Mouse (Mus musculus) left cerebral cortex, postnatal 14 days (tissue): ENCODE measurements around the gene Kctd13. TPM values are rescaled to one million over a fixed set of nuclear protein-coding genes. Genes with fewer than 3 reads are reported as not detected.

Source experiments
- DNase-seq, 2 experiments: peaks; one replicate each; pipeline ENCODE4 v3.0.0; 2021 to 2022; ENCODE audit warnings: low spot score in 2 of 2, mixed read lengths in 1 of 2
- intact Hi-C: fragments of 180-260 bp; cut with DNase I; formaldehyde crosslinking; loops from one replicate; pipeline ENCODE4 v1.15.1; 2025
- total RNA-seq, 2 experiments: library from RNA; stranded (reverse); gene quantifications; 2 replicates each; pipeline ENCODE4 v1.2.3; 2021

The Kctd13 gene
- total RNA-seq, 2 experiments from 2014 or later = 144 to 151 TPM

- intact Hi-C loops = loop anchor here (5.0 kb wide), 1 partner anchor 47 kb away; the partner anchor contains the start of gene Taok2
- DNase-seq = peak in 1 of 2 experiments; percentile 25
Observed at GRCm38 (mm10) chr7:126929046-126929445, 367 bp downstream of the Kctd13 start.

GRCm38 (mm10) chr7:126932652-126933051 is 4.0 kb downstream of the Kctd13 start:
- DNase-seq = no peak
- intact Hi-C loops = no loop called here

GRCm38 (mm10) chr7:126941171-126941570 is 12.5 kb downstream of the Kctd13 start:
- intact Hi-C loops = loop anchor here (5.0 kb wide), 1 partner anchor 119 kb away; no protein-coding TSS in a partner anchor

GRCm38 (mm10) chr7:126941801-126942200 is 13.1 kb downstream of the Kctd13 start:
- intact Hi-C loops = loop anchor here (5.0 kb wide), 1 partner anchor 120 kb away; no protein-coding TSS in a partner anchor
- DNase-seq = no peak

More at GRCm38 (mm10) chr7:126941171-126941570, 12.5 kb downstream of the Kctd13 start:
- DNase-seq = no peak

GRCm38 (mm10) chr7:126946530-126946929 is 17.9 kb downstream of the Kctd13 start:
- intact Hi-C loops = loop anchor here (5.0 kb wide), 1 partner anchor 71 kb away; the partner anchor contains the start of genes Pagr1a and Pagr1b
- DNase-seq = peak in 1 of 2 experiments; percentile 25

DNA sequence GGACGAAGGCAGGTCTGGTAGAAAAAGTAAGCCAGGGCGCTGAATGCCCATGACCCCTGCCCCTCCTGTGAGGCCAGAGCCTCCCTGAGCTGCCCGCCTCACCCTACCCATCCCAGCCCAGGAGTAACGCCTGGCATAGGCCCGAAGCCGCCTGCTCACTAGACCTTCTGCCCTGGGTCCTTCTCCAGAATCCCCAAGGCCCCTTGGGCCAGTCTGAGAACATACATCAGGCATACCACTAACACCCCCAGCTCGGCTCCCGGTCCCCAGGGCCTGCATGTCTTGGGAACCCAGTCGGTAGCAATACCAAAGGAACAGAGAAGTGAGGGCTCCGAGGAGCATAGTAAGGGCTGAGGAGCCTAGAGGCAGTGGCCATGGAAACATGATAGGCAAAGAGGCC is 19.9 kb downstream of the Kctd13 start:
- DNase-seq = no peak
- intact Hi-C loops = loop anchor here (5.0 kb wide), 1 partner anchor 69 kb away; the partner anchor contains the start of genes Pagr1a and Pagr1b

DNA sequence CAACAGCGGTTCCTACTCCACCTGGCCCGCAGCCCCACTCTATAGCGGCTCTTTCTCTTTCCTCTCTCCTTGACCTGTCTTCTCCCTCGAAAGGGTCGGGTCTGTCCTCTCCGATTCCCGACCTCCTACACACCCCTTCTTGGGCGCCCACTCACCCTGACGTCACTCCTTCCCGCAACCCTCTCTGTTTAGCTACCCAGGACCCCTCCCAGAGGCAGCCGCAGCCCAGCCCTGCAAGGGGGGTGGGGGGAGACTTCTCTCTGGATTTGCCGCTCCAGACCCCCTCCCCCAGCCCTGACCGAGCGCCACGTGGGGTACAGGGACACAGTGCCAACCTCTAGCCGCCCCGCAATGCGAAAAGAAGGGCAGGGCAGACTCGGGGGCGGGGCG is 20.7 kb downstream of the Kctd13 start, which contains the start of gene Asphd1:
Asphd1 (minus strand) TSS at position 180 of the 390 bp plus-strand sequence.
- intact Hi-C loops = loop anchor here (5.0 kb wide), 1 partner anchor 68 kb away; the partner anchor contains the start of genes Pagr1a and Pagr1b
- DNase-seq = peak; percentile 69 to 77

DNA sequence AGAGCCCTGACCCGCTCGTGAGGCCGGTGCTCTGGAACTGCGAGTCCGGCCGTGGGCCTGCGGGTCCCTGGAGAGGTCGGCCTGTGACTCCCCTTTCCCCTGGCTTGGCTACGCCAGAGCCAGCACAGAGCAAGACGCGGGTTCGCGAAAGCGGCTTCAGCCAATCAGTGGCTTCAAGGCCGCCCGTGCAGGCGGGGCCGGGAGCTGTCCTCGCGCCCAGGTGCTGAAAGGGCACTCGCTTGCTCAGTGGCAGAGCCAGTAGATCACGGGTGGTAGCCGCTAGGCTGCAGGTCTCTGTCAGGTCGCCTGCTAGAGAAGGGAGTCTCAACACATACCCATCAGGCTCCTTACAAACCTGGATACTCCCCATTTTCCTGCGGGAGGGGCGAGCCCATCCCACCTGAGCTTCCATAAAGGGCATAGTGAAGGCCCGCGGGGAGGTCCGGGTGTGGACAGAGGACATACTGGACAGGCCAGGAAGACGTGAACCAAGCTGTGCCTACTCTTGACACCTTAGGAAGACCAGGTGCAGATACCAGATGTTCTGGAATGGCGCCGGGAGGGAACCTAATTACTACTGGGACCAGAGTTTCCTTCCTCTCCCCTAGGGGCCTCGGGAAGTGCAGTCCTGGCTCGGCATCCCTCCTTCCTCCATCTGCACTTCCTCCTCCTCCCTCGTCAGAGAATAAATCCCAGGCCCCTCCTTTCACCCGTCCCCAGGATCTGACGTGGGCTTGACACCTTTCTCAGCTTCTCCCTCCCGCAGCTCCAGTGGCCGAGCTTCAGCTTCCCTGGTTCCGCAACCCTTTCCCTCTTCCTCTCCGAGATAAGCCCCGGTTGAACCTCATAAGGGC is 21.3 kb downstream of the Kctd13 start, which contains the start of gene Sez6l2:
Sez6l2 (plus strand) TSS at position 771 of the 854 bp plus-strand sequence.
- DNase-seq = peak; percentile 82 to 85
- intact Hi-C loops = loop anchor here (5.0 kb wide), 2 partner anchors 67 to 68 kb away; partner anchors contain the start of genes Pagr1a, Pagr1b and Taok2

- intact Hi-C loops = loop anchor here (5.0 kb wide), 1 partner anchor 69 kb away; the partner anchor contains the start of gene Taok2
- peak; percentile 46 to 57 for DNase-seq
Observed at GRCm38 (mm10) chr7:126950647-126951615, 22.3 kb downstream of the Kctd13 start.

DNA sequence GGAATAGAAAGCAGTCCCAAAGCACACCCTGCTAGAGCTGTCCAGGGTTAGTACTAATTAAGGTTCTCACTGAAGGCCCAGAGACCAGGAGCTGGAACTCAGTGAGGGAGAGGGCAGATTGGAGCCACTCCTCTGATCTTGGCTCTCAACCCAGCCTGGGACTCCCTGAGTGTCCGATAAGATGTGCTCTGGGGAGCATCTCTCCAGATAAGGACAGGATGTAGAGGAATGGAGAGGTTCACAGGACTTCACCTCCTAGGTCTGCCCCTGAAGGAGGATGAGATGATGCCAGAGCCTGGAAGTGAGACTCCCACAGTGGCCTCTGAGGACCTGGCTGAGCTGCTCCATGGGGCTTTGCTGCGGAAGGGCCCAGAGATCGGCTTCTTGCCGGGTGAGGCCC is 23.1 kb downstream of the Kctd13 start:
- intact Hi-C loops = loop anchor here (5.0 kb wide), 1 partner anchor 69 kb away; the partner anchor contains the start of gene Taok2
- DNase-seq = no peak

GRCm38 (mm10) chr7:126952646-126953045 is 24.0 kb downstream of the Kctd13 start:
- no peak for DNase-seq
- intact Hi-C loops = loop anchor here (5.0 kb wide), 1 partner anchor 70 kb away; the partner anchor contains the start of gene Taok2

DNA sequence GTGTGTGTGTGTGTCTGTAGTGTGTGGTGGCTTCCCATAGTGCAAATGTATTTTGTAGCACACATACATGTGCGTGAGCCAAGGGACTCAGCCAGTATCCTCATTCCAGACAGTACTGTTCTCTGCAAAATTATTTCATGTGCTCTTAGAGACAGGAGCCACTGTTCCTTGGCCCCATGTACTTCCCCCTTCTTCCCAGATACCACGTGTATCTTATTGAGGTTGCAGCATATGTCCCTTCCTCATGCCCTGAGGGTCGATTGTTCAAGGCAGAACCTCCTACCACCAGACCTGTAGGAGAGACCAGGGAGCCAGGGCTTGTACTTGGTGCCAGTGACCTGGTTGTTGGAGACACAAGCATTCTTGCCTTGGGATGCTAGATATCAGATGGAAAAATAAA is 26.4 kb downstream of the Kctd13 start:
- DNase-seq = no peak
- intact Hi-C loops = no loop called here

- intact Hi-C loops = no loop called here
- DNase-seq = no peak
Observed at GRCm38 (mm10) chr7:126959780-126960179, 31.1 kb downstream of the Kctd13 start.

GRCm38 (mm10) chr7:126961095-126961494 is 32.4 kb downstream of the Kctd13 start:
- no peak for DNase-seq
- intact Hi-C loops = no loop called here

DNA sequence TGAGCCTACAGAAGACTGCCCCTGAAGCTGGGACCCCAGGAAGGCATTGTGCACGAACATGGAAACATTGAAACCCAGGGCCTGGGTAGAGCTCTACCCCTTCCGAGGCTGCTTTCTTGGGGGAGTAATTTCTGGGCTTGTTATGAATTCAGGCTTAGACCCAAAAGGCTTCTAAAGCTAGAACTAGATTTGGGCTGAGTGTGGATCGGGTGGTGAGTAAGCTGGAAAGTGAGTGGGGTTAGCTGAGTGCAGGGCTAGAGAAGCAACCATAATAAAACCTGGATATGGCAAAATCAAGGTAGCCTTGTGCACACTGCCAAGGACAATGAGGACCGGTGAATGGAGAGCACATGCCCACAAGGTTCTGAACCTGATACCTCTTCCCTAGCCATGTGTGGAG is 33.3 kb downstream of the Kctd13 start:
- no peak for DNase-seq
- intact Hi-C loops = no loop called here

DNA sequence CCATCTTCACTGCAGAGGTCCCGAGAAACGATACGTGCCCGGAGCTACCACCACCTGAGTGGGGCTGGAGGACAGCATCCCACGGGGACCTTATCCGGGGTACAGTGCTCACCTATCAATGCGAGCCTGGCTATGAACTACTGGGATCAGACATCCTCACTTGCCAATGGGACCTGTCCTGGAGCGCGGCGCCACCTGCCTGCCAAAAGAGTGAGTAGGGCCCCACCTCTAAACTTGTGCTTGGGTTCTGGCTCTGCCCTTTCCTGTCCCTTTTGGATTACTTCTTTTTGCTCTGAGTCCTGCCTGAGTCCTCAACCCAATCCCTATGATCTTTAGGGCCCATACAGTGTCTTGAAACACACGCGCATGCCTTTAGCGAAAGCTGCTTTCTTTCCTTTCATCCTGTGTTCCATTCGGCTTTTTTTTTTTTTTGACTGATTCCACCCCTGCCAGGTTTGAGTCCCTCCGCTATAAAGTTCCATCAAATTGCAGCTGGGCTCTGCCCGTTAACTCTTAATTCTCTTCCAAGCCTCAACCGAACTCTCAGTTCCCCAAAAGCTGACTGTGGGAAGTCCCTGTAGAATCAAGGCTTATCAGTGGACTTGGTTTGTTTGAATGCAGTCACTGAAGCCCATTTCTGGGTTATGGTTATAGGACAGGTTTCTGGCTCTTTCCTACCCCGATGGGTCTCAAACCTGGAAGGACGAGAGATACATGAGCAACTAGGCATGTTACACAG is 35.0 kb downstream of the Kctd13 start:
- DNase-seq = no peak
- intact Hi-C loops = no loop called here

GRCm38 (mm10) chr7:126965568-126965967 is 36.9 kb downstream of the Kctd13 start:
- DNase-seq = no peak
- intact Hi-C loops = no loop called here

DNA sequence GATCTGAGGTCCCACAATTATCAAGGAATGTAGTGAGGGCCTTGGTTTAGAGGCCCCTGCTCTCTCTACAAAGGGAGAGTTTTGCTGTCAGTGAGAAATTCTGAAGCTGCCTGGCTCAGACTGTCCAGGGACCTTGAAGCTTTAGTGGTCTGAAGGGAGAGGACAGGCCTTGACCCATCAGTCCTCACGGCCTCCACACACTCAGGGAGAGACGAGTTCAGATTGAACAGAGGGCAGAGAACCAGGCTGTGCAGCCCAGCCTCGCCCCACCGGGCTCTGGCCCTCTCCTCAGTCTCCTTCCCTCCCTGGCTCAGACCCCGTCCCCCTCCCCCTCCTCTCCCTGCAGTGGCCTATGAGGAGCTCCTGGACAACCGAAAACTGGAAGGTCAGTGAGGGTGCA is 38.7 kb downstream of the Kctd13 start:
- no peak for DNase-seq
- intact Hi-C loops = no loop called here
